Mouse (Mus musculus): ENCODE measurements around the gene A1cf. TPM values are rescaled to one million over a fixed set of nuclear protein-coding genes. Genes with fewer than 3 reads are reported as not detected.

The A1cf gene
- total RNA-seq, 1 experiment, result not detected

DNA sequence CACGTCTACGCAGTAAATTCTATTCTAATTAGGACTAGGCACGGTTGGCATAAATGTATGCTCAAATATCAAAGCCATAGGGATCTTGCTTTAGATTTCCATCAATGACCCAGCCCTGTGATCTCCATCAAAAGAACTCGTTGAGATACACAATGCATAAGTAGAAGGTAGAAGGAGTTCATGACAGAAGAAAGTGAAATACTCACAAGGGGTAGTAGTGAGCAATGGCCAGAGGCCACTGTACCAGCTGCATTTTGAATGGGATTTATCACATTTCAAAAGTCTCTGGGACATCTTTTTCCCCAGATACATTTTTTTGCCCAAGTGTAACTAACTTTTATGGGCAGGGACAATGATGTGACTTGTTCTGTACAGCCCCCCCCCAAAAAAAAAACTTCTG lies 85.7 kb downstream of the A1cf start:
- Histone ChIP-seq H3K27ac (ENCODE audit: insufficient read depth, low read depth, low read length, poor library complexity, severe bottlenecking) (no peak overlapping the region), H3K4me1 (ENCODE audit: control insufficient read depth in 2 of 2, insufficient read depth in 2 of 2, low read length in 2 of 2, poor library complexity in 1 of 2) (no peaks in the 10 kb centered on the region), H3K9ac (ENCODE audit: insufficient read depth, low read depth, low read length, poor library complexity, severe bottlenecking) (no peak overlapping the region), H3K36me3 (ENCODE audit: control insufficient read depth, insufficient read depth, low read length, poor library complexity, severe bottlenecking) (no peaks in the 10 kb centered on the region), H3K4me3 (ENCODE audit: insufficient read depth in 1 of 2, low read depth in 1 of 2, low read length in 2 of 2, poor library complexity in 1 of 2, severe bottlenecking in 1 of 2) (no peak overlapping the region), H3K9me3 (ENCODE audit: control insufficient read depth, insufficient read depth, low read depth, low read length) (no peaks in the 10 kb centered on the region)
- TF ChIP-seq HCFC1 (IDR thresholded peaks at IDR 0.05; ENCODE audit: borderline replicate concordance, insufficient read depth, low read length) (no peak), MAFK (IDR thresholded peaks at IDR 0.05; ENCODE audit: insufficient read depth, low read depth, low read length) (no peak), CHD2 (IDR thresholded peaks at IDR 0.05; ENCODE audit: low read depth, low read length) (no peak), ZC3H11A (IDR thresholded peaks at IDR 0.05; ENCODE audit: borderline replicate concordance, low read depth, low read length) (no peak), ZNF384 (IDR thresholded peaks at IDR 0.05; ENCODE audit: low read depth, low read length) (no peak)
- DNase-seq (ENCODE audit: low read depth, low spot score), result no peak
- in situ Hi-C loops (cut with MboI; ENCODE audit: low sequenced_read_pairs in 2 of 2, unreplicated experiment in 2 of 2), result loop anchor here in 1 of 2 experiments (25.0 kb wide), 1 partner anchor 508 kb away; the partner anchor contains the start of gene Rpl9-ps6

DNA sequence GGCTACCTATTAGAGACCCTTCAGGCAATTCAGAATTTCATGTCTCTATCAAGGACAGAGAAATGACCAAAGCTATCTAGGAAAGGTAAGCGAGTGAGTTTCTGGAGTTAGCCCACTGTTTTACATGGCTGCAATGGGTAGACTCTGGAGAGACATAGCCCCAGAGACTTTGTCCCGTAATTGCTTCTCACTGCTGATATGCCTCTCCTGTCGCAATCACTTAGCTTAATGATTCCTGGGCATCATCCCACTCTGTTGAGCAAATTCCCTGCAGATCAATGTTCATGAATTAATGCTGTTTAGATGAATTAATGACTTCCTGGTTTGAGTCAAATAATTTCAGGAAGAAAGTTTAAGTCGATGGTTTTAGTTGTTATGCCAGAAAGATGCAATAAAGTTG lies 86.1 kb downstream of the A1cf start:
- Histone ChIP-seq H3K9ac (ENCODE audit: insufficient read depth, low read depth, low read length, poor library complexity, severe bottlenecking) (no peak overlapping the region), H3K4me1 (ENCODE audit: control insufficient read depth in 2 of 2, insufficient read depth in 2 of 2, low read length in 2 of 2, poor library complexity in 1 of 2) (no peaks in the 10 kb centered on the region), H3K4me3 (ENCODE audit: insufficient read depth in 1 of 2, low read depth in 1 of 2, low read length in 2 of 2, poor library complexity in 1 of 2, severe bottlenecking in 1 of 2) (no peak overlapping the region), H3K27ac (ENCODE audit: insufficient read depth, low read depth, low read length, poor library complexity, severe bottlenecking) (no peak overlapping the region), H3K36me3 (ENCODE audit: control insufficient read depth, insufficient read depth, low read length, poor library complexity, severe bottlenecking) (no peaks in the 10 kb centered on the region), H3K9me3 (ENCODE audit: control insufficient read depth, insufficient read depth, low read depth, low read length) (no peaks in the 10 kb centered on the region)
- DNase-seq (ENCODE audit: low read depth, low spot score), result no peak
- TF ChIP-seq ZC3H11A (IDR thresholded peaks at IDR 0.05; ENCODE audit: borderline replicate concordance, low read depth, low read length), result no peak
- no peak for TF ChIP-seq MAFK (IDR thresholded peaks at IDR 0.05; ENCODE audit: insufficient read depth, low read depth, low read length)
- no peak for TF ChIP-seq HCFC1 (IDR thresholded peaks at IDR 0.05; ENCODE audit: borderline replicate concordance, insufficient read depth, low read length)
- TF ChIP-seq CHD2 (IDR thresholded peaks at IDR 0.05; ENCODE audit: low read depth, low read length), result no peak
- no peak for TF ChIP-seq ZNF384 (IDR thresholded peaks at IDR 0.05; ENCODE audit: low read depth, low read length)
- in situ Hi-C loops (cut with MboI; ENCODE audit: low sequenced_read_pairs in 2 of 2, unreplicated experiment in 2 of 2), result loop anchor here in 1 of 2 experiments (25.0 kb wide), 1 partner anchor 508 kb away; the partner anchor contains the start of gene Rpl9-ps6

DNA sequence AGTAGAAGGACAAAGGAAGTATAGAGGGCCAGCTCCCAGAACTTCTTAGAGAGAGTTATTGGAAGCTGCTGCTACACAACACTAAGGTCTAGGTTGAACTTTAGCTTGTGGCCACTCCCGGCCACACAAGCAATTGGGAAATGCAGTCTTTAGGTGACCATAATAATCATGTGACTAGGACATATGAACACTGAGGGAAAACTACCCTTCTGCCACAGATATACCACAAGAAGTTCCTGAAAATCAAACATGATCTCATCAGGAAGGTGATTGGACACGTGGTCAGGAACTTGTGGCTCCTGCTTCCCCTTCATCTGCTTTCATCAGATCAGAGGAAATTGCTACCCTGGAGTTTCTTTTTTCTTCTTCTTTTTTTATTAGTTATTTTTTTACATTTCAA lies 87.8 kb downstream of the A1cf start:
- no peak for TF ChIP-seq CHD2 (IDR thresholded peaks at IDR 0.05; ENCODE audit: low read depth, low read length)
- no peak for TF ChIP-seq ZC3H11A (IDR thresholded peaks at IDR 0.05; ENCODE audit: borderline replicate concordance, low read depth, low read length)
- TF ChIP-seq MAFK (IDR thresholded peaks at IDR 0.05; ENCODE audit: insufficient read depth, low read depth, low read length), result no peak
- no peak for TF ChIP-seq ZNF384 (IDR thresholded peaks at IDR 0.05; ENCODE audit: low read depth, low read length)
- no peak for TF ChIP-seq HCFC1 (IDR thresholded peaks at IDR 0.05; ENCODE audit: borderline replicate concordance, insufficient read depth, low read length)
- in situ Hi-C loops (cut with MboI; ENCODE audit: low sequenced_read_pairs in 2 of 2, unreplicated experiment in 2 of 2), result loop anchor here in 1 of 2 experiments (25.0 kb wide), 1 partner anchor 506 kb away; the partner anchor contains the start of gene Rpl9-ps6
- H3K4me3 ChIP-seq (ENCODE audit: insufficient read depth in 1 of 2, low read depth in 1 of 2, low read length in 2 of 2, poor library complexity in 1 of 2, severe bottlenecking in 1 of 2), result no peak overlapping the region
- H3K4me1 ChIP-seq (ENCODE audit: control insufficient read depth in 2 of 2, insufficient read depth in 2 of 2, low read length in 2 of 2, poor library complexity in 1 of 2), result no peaks in the 10 kb centered on the region
- H3K27ac ChIP-seq (ENCODE audit: insufficient read depth, low read depth, low read length, poor library complexity, severe bottlenecking), result no peak overlapping the region
- H3K9ac ChIP-seq (ENCODE audit: insufficient read depth, low read depth, low read length, poor library complexity, severe bottlenecking), result no peak overlapping the region
- H3K36me3 ChIP-seq (ENCODE audit: control insufficient read depth, insufficient read depth, low read length, poor library complexity, severe bottlenecking), result no peaks in the 10 kb centered on the region
- DNase-seq (ENCODE audit: low read depth, low spot score), result no peak
- H3K9me3 ChIP-seq (ENCODE audit: control insufficient read depth, insufficient read depth, low read depth, low read length), result no peaks in the 10 kb centered on the region

DNA sequence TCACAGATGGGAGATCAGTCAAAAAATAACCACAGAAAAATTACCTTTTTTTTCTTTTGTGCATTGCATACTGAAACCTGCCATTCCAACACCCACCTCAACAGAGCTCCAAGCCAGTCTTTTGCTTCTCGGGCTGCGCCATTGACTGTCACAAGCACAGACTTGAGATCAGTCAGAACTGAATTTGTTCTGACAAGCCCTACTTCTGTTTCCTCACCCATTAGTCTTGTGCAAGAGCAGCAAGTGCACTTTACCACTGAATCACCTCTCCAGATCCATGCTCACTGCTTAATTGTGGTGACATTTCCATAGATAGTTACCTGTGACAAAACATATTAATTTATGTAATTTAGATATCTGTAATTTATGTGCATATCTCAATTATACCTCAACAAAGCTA lies 91.9 kb downstream of the A1cf start:
- no peak for TF ChIP-seq ZNF384 (IDR thresholded peaks at IDR 0.05; ENCODE audit: low read depth, low read length)
- no peak for TF ChIP-seq CHD2 (IDR thresholded peaks at IDR 0.05; ENCODE audit: low read depth, low read length)
- no peak for TF ChIP-seq HCFC1 (IDR thresholded peaks at IDR 0.05; ENCODE audit: borderline replicate concordance, insufficient read depth, low read length)
- TF ChIP-seq MAFK (IDR thresholded peaks at IDR 0.05; ENCODE audit: insufficient read depth, low read depth, low read length), result no peak
- no peak for TF ChIP-seq ZC3H11A (IDR thresholded peaks at IDR 0.05; ENCODE audit: borderline replicate concordance, low read depth, low read length)
- no peak overlapping the region for H3K27ac ChIP-seq (ENCODE audit: insufficient read depth, low read depth, low read length, poor library complexity, severe bottlenecking)
- H3K4me3 ChIP-seq (ENCODE audit: insufficient read depth in 1 of 2, low read depth in 1 of 2, low read length in 2 of 2, poor library complexity in 1 of 2, severe bottlenecking in 1 of 2), result no peak overlapping the region
- no peaks in the 10 kb centered on the region for H3K4me1 ChIP-seq (ENCODE audit: control insufficient read depth in 2 of 2, insufficient read depth in 2 of 2, low read length in 2 of 2, poor library complexity in 1 of 2)
- H3K36me3 ChIP-seq (ENCODE audit: control insufficient read depth, insufficient read depth, low read length, poor library complexity, severe bottlenecking), result no peaks in the 10 kb centered on the region
- in situ Hi-C loops (cut with MboI; ENCODE audit: low sequenced_read_pairs in 2 of 2, unreplicated experiment in 2 of 2), result loop anchor here in 1 of 2 experiments (25.0 kb wide), 1 partner anchor 502 kb away; the partner anchor contains the start of gene Rpl9-ps6
- no peaks in the 10 kb centered on the region for H3K9me3 ChIP-seq (ENCODE audit: control insufficient read depth, insufficient read depth, low read depth, low read length)
- no peak overlapping the region for H3K9ac ChIP-seq (ENCODE audit: insufficient read depth, low read depth, low read length, poor library complexity, severe bottlenecking)
- no peak for DNase-seq (ENCODE audit: low read depth, low spot score)
